Mouse (Mus musculus): Measurements from ENCODE around the gene Slc4a1.
"Not testable (repeated sequence)": the region's sequence is repeated elsewhere in the genome, so short reads cannot be mapped to it uniquely, and the experiment has no call there.

The Slc4a1 gene

DNA sequence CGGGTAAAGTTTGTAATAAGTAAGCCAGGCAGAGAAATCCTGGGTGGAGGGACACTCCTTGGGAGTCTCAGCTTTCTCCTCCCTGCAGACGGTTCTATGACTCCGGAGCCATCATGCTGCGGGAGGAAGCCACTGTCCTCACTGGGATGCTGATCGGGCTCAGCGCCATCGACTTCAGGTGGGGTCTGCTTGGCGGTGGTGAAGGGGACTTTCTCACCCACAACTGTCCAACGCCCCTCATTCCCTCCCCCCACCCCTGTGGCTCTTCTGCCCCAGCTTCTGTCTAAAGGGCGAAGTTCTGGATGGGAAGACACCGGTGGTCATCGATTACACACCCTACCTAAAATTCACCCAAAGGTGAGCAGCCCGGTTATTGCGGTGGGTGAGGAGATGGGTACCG lies 33.1 kb upstream of the Slc4a1 start:
- DNase-seq (ENCODE audit: extremely low read depth, low read depth, low spot score): no peak

DNA sequence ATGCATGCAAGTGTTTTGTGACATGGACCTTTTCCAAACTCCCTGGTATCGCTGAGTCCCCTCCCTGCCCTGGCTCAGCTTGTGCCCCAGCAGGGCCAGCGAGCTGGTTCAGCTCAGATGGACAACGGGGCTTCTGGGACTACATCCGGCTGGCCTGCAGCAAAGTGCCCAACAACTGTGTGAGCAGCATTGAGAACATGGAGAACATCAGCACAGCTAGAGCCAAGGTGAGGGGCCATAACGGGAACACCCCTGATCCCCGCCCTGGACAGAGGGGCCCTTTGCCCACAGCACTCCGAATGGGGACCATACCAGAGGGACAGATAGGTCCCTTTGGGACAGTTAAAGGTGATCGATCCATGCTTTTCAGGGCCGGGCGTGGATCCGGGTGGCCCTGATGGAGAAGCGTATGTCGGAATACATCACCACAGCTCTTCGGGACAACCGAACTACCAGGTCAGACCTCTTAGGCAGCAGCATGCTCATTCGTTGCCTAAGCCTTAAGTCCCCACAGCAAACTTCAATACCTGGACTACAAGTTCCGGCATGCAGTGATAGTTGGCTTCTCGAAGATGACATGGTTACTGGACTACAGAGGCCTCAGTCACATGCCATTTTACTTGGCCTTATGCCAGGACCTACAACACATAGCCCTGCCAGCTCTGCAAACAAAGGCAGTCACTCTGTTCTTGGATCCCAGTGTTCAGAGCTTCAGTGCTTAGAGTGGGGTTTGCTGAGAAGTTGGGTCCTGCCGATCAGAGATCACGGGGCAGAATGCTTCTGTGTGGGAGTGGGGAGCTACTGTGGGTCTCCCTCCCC lies 32.2 kb upstream of the Slc4a1 start:
- DNase-seq (ENCODE audit: extremely low read depth, low read depth, low spot score): peak; percentile 88

DNA sequence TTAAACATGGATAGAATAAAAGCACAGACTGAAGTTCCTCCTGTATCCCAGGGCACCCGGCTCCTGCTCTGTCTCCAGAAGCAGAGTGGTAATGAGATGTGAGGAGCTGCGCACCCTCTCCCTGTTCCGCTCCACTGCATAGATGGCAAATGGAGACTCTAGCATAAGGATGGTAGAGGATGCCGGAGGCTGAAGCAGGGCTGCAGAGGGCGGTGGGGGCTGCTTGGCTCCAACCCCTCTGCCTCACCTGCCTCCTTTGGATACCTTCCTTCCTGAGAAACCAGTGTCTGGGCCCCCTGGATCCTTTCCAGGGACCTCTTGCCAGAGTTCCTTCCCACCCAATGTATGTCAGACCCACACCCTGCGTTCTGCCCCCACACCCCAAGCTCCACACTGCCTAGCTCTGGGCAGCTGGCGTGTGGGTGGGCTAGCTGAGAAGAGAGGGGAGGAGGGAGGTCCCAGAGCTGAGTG lies 30.7 kb upstream of the Slc4a1 start:
- DNase-seq (ENCODE audit: extremely low read depth, low read depth, low spot score): no peak

DNA sequence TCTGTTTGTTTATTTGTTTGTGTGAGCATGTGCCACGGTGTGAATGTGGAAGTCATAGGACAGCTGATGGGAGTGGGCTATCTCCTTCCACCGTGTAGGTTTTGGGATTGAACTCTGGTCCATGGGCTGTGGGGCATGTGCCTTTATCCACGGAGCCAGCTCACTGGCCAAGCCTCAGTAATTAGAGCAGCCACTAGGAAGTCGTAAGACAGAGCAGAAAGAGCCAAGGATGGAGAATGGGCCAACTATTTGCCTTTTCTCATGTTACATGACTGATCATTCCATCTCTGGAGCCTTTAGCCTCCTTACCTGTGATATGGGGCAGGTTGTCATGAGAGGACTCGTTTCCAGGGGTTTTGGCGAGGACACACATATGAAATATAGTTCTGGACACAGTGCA lies 30.3 kb upstream of the Slc4a1 start:
- no peak for DNase-seq (ENCODE audit: extremely low read depth, low read depth, low spot score)

DNA sequence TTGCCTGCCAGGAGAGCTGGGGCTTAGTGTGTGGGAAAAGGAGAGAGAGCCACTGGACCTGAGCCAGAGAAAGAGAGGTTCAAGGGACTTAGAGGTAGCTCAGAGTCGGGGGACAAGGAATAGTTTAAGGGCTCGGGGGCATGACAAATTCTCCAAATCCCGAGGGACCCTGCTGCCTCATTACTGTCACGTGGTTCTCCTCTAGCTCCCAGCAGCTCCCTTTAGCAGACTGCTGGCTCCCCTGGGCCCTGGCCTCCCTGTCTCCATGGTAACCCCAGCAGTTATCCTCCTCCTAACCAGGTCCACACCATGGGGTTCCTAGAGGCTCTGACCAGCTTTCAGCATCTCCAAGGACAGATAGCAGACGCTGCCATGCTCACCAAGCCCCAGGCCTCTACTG lies 29.2 kb upstream of the Slc4a1 start:
- DNase-seq (ENCODE audit: extremely low read depth, low read depth, low spot score): no peak

DNA sequence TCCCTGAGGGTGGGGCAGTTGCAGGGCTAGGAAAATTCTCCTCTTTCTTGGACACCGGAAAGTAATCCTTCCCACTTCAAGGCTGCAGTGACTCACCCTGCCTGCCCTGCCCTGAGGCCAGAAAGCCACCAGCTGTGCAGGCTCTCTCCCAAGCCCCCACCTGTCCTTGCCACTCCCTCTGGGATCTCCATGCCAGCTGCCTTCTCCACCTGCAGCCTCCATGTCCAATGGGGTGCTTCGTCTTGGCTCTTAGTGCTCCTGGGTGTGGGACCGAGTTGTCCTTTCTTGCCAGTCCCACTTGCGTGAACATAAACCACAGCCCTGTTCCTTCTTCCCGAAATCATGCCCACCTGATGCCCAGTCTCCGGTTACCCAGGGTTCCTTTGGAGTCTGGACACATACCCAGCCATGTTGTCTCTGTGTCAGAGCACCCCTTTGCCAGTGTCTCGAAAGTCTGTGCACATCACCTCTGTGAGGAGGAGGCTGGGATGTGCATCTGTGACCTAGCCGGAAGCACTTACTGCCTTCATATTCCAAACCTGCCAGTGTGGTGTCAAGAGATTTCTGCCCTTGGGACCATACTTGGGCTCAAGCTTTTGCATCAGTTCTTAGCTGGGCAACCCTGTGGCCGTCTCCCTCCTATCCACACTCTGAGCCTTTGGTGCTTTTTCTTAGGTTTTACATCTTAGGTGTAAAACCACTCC lies 28.6 kb upstream of the Slc4a1 start:
- DNase-seq (ENCODE audit: extremely low read depth, low read depth, low spot score): no peak

DNA sequence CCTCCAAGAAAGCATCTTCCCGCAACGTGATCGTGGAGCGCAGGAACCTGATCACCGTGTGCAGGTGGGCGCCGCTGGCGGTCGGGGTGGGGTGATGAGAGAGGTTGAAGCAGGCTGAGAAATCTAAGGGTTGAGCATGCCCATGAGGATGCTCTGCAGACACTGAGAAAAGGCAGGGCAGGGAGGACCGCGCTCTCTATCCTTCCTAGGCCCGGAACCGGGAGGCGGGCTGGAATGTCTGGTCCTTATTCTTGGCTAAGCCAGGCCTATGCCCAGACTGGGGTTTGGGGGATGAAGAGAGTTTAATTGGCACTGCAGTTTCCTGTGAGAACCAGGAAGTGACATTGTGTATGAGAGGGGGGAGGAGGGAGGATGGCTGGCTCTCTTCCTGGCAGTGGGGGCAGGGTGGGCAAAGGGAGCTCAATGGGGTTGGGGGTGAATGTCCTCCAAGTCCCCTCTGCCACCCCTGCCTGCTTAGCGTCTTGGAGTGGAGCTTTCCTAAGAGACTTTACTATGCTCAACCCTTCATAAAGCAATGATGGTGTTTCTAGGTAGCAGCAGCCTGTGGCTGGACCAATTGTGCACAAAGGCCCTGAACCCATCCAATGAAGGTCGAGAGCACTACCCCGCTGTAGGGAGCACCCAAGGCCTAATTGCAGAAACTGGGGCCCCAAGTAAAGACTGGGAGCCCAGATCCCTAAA lies 27.9 kb upstream of the Slc4a1 start:
- no peak for DNase-seq (ENCODE audit: extremely low read depth, low read depth, low spot score)

DNA sequence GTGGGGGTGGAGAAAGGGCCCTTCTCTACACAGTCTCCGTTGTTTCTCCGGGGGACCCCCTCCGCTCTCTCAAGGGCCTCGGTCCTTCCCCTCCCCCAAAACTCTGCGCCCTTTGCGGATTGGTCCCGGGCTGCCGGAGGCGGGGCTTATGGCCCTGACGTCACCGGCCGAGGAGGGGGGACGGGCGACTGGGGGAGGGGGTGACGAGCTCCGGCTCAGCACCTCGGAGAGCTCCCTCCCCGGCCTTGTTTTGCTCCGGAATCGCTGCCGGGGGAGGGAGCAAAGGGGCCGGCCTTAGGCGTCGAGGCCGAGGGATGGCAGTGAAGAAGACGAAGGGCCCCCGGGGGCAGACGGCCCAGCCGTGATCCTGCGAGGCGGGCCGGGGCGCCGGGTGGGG lies 27.2 kb upstream of the Slc4a1 start, which contains the start of gene Rundc3a:
Rundc3a (plus strand) TSS at position 166 of the 397 bp plus-strand sequence.
- no peak for DNase-seq (ENCODE audit: extremely low read depth, low read depth, low spot score)

DNA sequence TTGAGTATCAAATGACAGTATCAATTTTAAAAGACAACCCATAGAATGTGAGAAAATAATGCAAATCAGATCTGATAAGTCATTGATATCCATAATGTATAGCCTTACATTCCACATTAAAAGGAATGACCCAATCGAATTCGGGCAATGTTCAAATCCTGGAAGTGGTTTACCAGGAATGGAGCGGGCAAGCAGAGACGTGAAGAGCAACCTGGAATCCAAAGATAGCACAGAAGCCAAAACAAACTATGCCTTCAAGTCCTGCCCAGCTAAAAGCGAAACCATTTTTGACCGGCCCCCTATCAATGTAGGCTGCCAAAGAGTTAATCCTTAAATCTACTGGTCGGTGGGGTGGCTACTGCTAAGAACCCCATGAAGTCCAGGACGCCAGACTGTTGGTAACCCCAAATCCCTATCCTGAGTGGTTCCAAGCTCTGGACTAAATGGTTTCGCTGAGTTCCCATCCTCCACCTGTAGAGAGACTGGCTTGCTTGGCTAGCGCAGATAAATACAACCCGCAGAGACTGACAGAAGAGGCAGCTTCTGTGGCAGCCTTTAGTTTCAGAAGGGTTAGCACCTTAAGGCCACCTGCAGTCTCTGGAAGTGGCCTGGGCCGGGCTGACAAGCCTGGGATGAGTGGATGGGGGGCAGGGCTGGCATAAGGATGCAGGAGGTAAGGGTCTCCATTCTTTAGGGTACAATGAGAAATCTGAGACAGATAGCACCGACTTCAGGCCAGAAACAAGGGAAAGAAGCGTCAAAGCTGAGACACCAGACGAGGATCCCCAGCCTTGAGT lies 26.6 kb upstream of the Slc4a1 start:
- DNase-seq (ENCODE audit: extremely low read depth, low read depth, low spot score): no peak

DNA sequence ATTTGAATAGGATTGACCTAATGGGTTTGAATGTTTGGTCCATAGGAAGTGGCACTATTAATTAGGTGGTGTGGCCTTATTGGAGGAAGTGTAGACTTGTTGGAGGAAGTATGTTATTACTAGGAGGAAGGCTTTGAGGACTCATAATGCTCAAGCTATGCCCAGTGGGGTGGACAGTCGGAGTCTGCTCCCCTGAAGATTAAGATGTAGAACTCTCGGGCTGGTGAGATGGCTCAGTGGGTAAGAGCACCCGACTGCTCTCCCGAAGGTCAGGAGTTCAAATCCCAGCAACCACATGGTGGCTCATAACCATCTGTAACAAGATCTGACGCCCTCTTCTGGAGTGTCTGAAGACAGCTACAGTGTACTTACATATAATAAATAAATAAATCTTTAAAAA lies 23.4 kb upstream of the Slc4a1 start:
- not testable (repeated sequence) for DNase-seq (ENCODE audit: extremely low read depth, low read depth, low spot score)

DNA sequence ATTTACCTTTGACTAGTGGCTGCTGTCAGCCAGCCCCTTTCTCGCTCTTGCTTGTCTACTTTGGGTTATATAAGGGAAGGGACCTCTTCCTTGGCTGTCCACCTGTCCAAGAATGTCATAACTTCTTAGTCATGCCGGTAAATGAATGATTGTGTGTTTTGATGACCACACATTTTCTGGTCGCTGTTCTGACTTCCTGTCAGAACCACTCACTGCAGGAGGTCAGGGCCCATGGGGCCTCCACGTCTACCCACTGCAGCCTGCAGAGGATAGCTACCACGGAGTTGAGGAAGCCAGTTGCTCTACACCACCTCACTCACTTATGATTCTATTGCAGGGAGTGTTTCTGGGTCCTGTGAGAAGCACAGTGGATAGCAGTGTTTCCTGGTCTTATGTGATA lies 20.1 kb upstream of the Slc4a1 start:
- no peak for DNase-seq (ENCODE audit: extremely low read depth, low read depth, low spot score)

DNA sequence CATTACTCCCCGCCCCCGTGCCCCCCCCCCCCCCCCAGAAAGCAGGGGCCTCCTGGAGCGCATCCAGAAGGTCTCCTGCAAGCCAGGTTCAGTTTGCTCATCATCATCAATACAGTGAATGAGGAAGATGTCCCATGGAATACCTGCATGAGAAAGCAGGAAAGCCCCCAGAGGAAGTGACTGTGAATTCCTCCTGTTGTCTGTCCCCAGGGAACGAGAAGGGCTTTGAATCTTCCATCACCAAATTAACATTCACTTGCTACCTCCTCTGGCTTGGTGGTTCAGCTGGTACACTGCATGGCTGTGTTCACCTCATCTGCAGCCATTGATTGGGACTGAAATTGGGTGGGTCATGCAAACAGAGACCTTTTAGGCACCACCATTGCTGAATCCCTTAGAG lies 19.1 kb upstream of the Slc4a1 start:
- DNase-seq (ENCODE audit: extremely low read depth, low read depth, low spot score): no peak

DNA sequence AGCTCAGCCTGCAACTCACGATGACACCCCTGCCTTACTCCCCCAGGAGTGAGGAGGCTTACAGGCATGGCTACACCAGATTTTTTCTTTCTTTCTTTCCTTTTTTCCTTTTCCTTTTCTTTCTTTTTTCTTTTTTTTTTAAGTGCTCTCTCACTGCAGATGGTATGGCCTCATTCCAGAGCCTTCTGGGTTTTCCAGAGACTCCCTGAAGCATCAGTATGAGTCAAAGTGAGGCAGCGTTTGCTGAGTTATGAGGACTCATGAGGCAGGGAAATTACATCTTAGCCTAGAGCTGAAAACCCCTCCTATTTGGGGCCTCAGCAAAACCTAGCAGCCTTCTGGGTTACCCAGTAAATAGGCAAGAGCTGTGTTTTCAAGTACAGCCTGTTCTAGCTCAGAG lies 18.4 kb upstream of the Slc4a1 start:
- DNase-seq (ENCODE audit: extremely low read depth, low read depth, low spot score): no peak

DNA sequence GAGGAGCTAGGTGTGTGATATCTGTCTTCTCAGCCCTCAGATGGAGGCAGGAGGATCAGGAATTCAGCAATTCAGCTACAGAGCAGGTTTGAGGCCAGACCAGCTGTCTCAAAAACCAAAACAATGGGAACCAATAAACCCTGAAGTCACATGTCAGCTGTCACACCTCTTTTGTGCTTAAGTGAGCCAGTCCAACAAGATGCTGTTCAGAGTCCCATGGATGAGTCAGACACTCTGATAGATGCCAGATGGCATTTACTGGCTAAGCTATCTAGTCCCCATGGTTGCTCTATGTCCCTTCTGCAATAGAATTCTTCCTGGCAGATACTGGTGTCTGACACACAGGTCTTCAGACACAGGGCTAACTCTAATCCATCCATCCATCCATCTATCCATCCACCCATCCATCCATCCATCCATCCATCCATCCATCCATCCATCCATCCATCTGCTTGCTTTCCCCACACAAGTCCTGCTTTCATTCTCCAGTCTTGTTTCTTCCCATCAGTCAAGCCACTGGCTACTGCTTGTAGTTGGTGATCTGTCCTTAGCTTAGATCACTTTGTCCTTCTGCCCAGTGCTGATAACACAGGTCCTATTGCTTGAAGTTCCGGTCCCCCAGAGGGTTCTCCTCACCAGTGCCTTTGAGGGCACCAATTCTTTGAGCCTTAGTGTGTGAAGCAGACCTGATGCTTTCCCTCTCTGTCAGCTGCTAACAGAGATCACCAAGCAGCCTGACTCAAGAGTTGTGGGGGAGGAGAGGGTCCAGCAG lies 17.5 kb upstream of the Slc4a1 start:
- no peak for DNase-seq (ENCODE audit: extremely low read depth, low read depth, low spot score)

DNA sequence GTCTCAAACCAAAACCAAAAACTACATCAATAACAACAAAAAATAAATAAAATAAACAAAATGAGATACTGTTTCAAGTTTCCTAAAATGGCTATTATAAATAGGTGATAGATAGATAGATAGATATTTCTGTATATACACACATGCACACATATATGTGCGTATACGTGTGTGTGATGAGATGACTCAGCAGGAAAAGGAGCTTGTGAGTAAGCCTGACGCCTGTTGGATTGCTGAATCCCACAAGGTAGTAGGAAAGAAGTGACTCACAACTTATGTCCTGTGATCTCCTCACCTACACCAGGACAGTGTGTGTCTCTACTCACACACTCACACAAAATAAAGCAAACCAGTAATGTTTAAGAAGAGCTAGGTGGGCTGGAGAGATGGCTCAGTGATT lies 16.8 kb upstream of the Slc4a1 start:
- no peak for DNase-seq (ENCODE audit: extremely low read depth, low read depth, low spot score)

DNA sequence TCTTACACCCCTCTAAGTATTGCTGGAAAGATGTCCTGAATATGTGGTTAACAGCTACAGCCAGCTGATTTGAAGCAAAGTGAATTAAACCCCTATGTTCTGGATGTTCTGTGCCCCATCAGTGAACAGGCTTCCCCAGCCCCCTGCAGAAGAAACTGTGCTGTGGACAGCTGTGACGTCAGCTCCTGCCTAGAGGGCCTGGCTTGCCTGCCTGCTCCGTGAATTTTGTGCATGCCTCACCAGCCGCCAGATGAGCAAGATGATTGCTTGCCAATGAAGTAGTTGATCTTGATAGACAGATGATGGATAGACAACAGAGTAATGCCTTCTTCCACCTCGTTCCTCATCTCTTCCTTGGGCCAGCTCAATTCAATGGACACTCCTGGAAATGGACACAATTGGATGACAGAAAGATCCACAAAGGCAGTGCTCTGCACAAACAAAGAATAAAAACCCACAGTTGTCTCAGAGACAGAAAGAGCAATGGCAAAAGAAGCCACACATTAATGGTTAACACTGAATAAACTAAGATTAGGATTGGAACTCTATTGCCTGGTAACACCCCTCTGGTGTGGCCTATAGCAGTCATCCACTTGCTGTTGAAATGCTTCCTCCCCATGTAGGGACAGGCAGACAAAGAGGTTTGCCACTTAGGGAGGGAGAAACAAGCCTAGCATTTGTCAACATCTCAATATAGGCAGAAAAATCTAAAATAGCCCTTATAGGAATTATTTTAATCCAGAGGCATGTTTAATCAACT lies 15.5 kb upstream of the Slc4a1 start:
- DNase-seq (ENCODE audit: extremely low read depth, low read depth, low spot score): no peak

DNA sequence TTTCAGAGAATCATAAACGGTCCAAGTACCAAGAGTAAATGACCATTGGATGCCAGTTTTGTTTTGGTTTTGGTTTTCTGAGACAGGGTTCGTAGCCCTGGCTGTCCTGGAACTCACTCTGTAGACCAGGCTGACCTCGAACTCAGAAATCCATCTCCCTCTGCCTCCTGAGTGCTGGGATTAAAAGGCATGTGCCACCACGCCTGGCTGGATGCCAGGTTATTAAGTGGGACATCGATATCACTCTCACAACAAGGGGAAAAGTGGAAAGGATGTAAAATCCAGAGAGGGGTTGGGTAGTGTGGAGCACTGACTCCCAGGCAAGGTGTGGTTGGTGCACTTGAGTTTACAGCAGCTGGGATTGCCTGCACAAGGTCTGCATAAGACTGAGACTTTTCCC lies 14.1 kb upstream of the Slc4a1 start:
- DNase-seq (ENCODE audit: extremely low read depth, low read depth, low spot score): no peak

DNA sequence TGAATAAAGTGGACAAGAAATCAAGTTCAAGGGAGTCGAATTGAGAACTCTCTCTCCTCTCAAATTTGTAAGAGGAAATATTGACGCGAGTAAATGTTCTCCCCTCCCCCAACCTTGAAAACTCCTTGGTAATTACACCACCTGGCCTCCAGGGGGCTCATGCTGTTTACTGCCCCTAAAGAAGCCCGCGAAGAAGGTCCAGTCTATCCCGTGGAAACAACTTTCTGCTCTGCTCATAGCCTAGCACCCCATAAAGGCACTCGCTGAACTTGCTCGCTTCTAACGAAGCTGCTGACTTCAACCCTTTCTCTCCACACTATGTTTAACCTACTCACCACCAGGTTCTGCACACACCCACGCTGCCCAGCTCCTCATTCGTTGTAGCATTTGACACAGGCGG lies 11.2 kb upstream of the Slc4a1 start:
- no peak for DNase-seq (ENCODE audit: extremely low read depth, low read depth, low spot score)

DNA sequence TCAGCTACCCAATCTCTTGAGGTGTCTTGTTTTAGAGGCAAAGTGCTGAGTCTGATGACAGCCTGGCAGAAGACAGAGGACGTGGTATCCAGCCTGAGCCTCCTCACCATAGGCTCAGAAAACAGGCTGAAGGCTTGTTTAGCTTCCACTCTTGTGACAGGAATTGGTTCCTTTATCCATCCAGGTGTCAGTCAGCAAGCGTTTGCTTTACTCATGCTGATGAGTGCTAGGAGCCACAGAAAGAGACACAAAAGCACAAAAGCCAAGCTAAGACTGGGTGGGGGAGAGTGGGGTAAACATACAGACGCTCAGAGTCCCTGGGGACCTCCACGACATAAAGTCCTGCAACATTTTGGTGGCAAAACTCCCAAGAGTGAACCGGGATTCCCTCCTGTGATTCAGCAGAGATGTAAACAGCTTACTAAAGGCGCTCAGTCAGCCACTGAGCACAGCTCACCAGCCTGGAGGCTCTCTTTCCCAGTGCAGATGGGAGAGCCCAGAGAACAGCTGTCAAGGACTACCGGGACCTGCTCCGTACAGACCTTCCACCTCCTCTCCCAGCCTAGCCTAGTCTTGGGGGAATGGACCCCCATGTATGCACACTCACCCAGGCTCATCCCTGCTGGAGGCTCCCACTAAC lies 10.3 kb upstream of the Slc4a1 start:
- no peak for DNase-seq (ENCODE audit: extremely low read depth, low read depth, low spot score)

Measured in fat pad, adult 2 months (tissue).